Mouse (Mus musculus) intestine, embryonic 16.5 days (tissue): Measurements from ENCODE around the gene Kcnc4. TPM values are rescaled to one million over a fixed set of nuclear protein-coding genes. Genes with fewer than 3 reads are reported as not detected.

Source experiments
- ATAC-seq: fragments of 200-750 bp; cut with Nextera tagmentation; 2 replicates; pipeline ENCODE4 v1.8.0; 2017; ENCODE audit warnings: moderate TSS enrichment, moderate library complexity
- H3K27ac ChIP-seq: fragments of 300-500 bp; sonication (generic); 2 replicates; pipeline ENCODE4 v1.5.1; 2014; ENCODE audit warnings: mild to moderate bottlenecking, low read length
- H3K27me3 ChIP-seq: fragments of 300-500 bp; sonication (generic); replicated peaks from 2 replicates; pipeline ENCODE4 v1.6.1; 2014; ENCODE audit warnings: low read length, control low read depth, mixed read lengths; ENCODE audit not compliant: control insufficient read depth, insufficient read depth
- H3K36me3 ChIP-seq: fragments of 300-500 bp; sonication (generic); 2 replicates; pipeline ENCODE4 v1.6.1; 2014; ENCODE audit warnings: low read length, control low read depth; ENCODE audit not compliant: control insufficient read depth, insufficient read depth
- H3K4me1 ChIP-seq: fragments of 300-500 bp; sonication (generic); 2 replicates; pipeline ENCODE4 v1.6.1; 2014; ENCODE audit warnings: low read length, control low read depth, mixed read lengths; ENCODE audit not compliant: control insufficient read depth, insufficient read depth
- H3K4me2 ChIP-seq: fragments of 300-500 bp; sonication (generic); 2 replicates; pipeline ENCODE4 v1.6.1; 2014; ENCODE audit warnings: low read depth, low read length, control low read depth
- H3K4me3 ChIP-seq: fragments of 300-500 bp; sonication (generic); 2 replicates; pipeline ENCODE4 v1.5.1; 2014; ENCODE audit warnings: mild to moderate bottlenecking, low read length
- H3K9ac ChIP-seq: fragments of 300-500 bp; sonication (generic); 2 replicates; pipeline ENCODE4 v1.6.1; 2014; ENCODE audit warnings: low read depth, low read length
- H3K9me3 ChIP-seq: fragments of 300-500 bp; sonication (generic); 2 replicates; pipeline ENCODE4 v1.6.1; 2016; ENCODE audit warnings: low read length, control low read depth; ENCODE audit not compliant: control insufficient read depth
- WGBS: fragments of 180-500 bp; shearing (Covaris S2); extraction: QIAGEN DNeasy Blood & Tissue Kit; methylation state at CpG from one replicate; pipeline ENCODE4 v1.1.7; 2014; 5-methylcytosine and 5-hydroxymethylcytosine counted together
- polyA plus RNA-seq: library from polyadenylated mRNA; unstranded; fragments of >200 nt; fragmentation: Nextera tagmentation; extraction: Ambion mirVana; gene quantifications from 2 replicates; pipeline ENCODE4 v1.2.1, GENCODE M21; 2015

Gene Kcnc4
- polyA plus RNA-seq, 1 experiment from 2014 or later: not detected

- Histone ChIP-seq H3K9ac (no peak overlapping the region), H3K36me3 (0 out of 2 replicates have a peak, but pooled peaks cover 3% of the 10 kb centered on the region), H3K9me3 (0 out of 2 replicates have a peak, but pooled peaks cover 5% of the 10 kb centered on the region), H3K27me3 (no peaks in the 10 kb centered on the region), H3K4me2 (no peak overlapping the region), H3K27ac (no peak overlapping the region), H3K4me3 (no peak overlapping the region), H3K4me1 (peaks cover 8% of the 10 kb centered on the region; the same call in 1 of the 2 replicates)
- no peak for ATAC-seq
- WGBS: 72% methylated on average over 13 of the region's 13 CpGs
These were observed 36.9 kb upstream of the Kcnc4 start for GRCm38 (mm10) chr3:107496086-107496850.

GRCm38 (mm10) chr3:107495524-107495923, 36.2 kb upstream of the Kcnc4 start:
- ATAC-seq: no peak
- H3K9ac ChIP-seq: no peak overlapping the region
- 90% methylated on average over 6 of the region's 6 CpGs for WGBS

GRCm38 (mm10) chr3:107491459-107491858, 32.1 kb upstream of the Kcnc4 start:
- Histone ChIP-seq H3K4me2 (no peak overlapping the region), H3K9me3 (no peaks in the 10 kb centered on the region), H3K27ac (peak overlapping the region; percentile 47; the same call in 1 of the 2 replicates), H3K4me3 (no peak overlapping the region), H3K36me3 (no peaks in the 10 kb centered on the region), H3K27me3 (no peaks in the 10 kb centered on the region), H3K4me1 (peaks cover 10% of the 10 kb centered on the region; the same call in 1 of the 2 replicates), H3K9ac (no peak overlapping the region)
- WGBS: 24% methylated on average over 6 of the region's 6 CpGs
- peak; percentile 88 for ATAC-seq

More at GRCm38 (mm10) chr3:107495524-107495923, 36.2 kb upstream of the Kcnc4 start:
- no peak overlapping the region for H3K27ac ChIP-seq
- no peak overlapping the region for H3K4me2 ChIP-seq
- H3K27me3 ChIP-seq: no peaks in the 10 kb centered on the region
- H3K4me3 ChIP-seq: no peak overlapping the region
- 0 out of 2 replicates have a peak, but pooled peaks cover 5% of the 10 kb centered on the region for H3K9me3 ChIP-seq
- peaks cover 10% of the 10 kb centered on the region; the same call in 1 of the 2 replicates for H3K4me1 ChIP-seq
- 0 out of 2 replicates have a peak, but pooled peaks cover 3% of the 10 kb centered on the region for H3K36me3 ChIP-seq

- Histone ChIP-seq H3K9ac (no peak overlapping the region), H3K4me2 (no peak overlapping the region), H3K4me1 (peaks cover 10% of the 10 kb centered on the region; the same call in 1 of the 2 replicates), H3K4me3 (no peak overlapping the region), H3K36me3 (no peaks in the 10 kb centered on the region), H3K9me3 (no peaks in the 10 kb centered on the region), H3K27me3 (no peaks in the 10 kb centered on the region), H3K27ac (no peak overlapping the region)
- 32% methylated on average over 4 of the region's 4 CpGs for WGBS
- ATAC-seq: peak; percentile 59; the same call in 1 of the 2 replicates
These were observed 29.3 kb upstream of the Kcnc4 start for GRCm38 (mm10) chr3:107488637-107489036.

GRCm38 (mm10) chr3:107483290-107483689, 23.9 kb upstream of the Kcnc4 start:
- Histone ChIP-seq H3K9ac (no peak overlapping the region), H3K36me3 (no peaks in the 10 kb centered on the region), H3K27me3 (no peaks in the 10 kb centered on the region), H3K4me3 (no peak overlapping the region), H3K9me3 (no peaks in the 10 kb centered on the region), H3K27ac (no peak overlapping the region), H3K4me1 (no peaks in the 10 kb centered on the region), H3K4me2 (no peak overlapping the region)
- no peak for ATAC-seq
- 41% methylated on average over 11 of the region's 11 CpGs for WGBS

- no peak for ATAC-seq
- Histone ChIP-seq H3K4me3 (no peak overlapping the region), H3K4me2 (no peak overlapping the region), H3K27ac (no peak overlapping the region), H3K27me3 (no peaks in the 10 kb centered on the region), H3K9ac (no peak overlapping the region), H3K4me1 (no peaks in the 10 kb centered on the region), H3K36me3 (no peaks in the 10 kb centered on the region), H3K9me3 (no peaks in the 10 kb centered on the region)
- 43% methylated on average over 3 of the region's 3 CpGs for WGBS
These were observed 21.3 kb upstream of the Kcnc4 start for GRCm38 (mm10) chr3:107480660-107481059.

GRCm38 (mm10) chr3:107472198-107472597, 12.8 kb upstream of the Kcnc4 start:
- 35% methylated on average over 6 of the region's 6 CpGs for WGBS
- no peak overlapping the region for H3K4me3 ChIP-seq
- peak; percentile 62; the same call in 1 of the 2 replicates for ATAC-seq

GRCm38 (mm10) chr3:107469059-107469458, 9.7 kb upstream of the Kcnc4 start:
- H3K4me2 ChIP-seq: no peak overlapping the region
- no peak for ATAC-seq

More at GRCm38 (mm10) chr3:107472198-107472597, 12.8 kb upstream of the Kcnc4 start:
- no peak overlapping the region for H3K27ac ChIP-seq
- H3K4me1 ChIP-seq: no peaks in the 10 kb centered on the region
- H3K9me3 ChIP-seq: no peaks in the 10 kb centered on the region
- H3K36me3 ChIP-seq: no peaks in the 10 kb centered on the region
- H3K4me2 ChIP-seq: no peak overlapping the region
- no peaks in the 10 kb centered on the region; the same call in 1 of the 2 replicates for H3K27me3 ChIP-seq
- H3K9ac ChIP-seq: no peak overlapping the region

GRCm38 (mm10) chr3:107468106-107468505, 8.8 kb upstream of the Kcnc4 start:
- ATAC-seq: no peak
- Histone ChIP-seq H3K27ac (no peak overlapping the region), H3K27me3 (peaks cover 1% of the 10 kb centered on the region; the same call in 1 of the 2 replicates), H3K36me3 (no peaks in the 10 kb centered on the region), H3K4me1 (no peaks in the 10 kb centered on the region), H3K9ac (no peak overlapping the region), H3K4me2 (no peak overlapping the region), H3K9me3 (no peaks in the 10 kb centered on the region), H3K4me3 (no peak overlapping the region)
- WGBS: 87% methylated on average over 11 of the region's 11 CpGs

More at GRCm38 (mm10) chr3:107469059-107469458, 9.7 kb upstream of the Kcnc4 start:
- no peak overlapping the region for H3K9ac ChIP-seq
- WGBS: 83% methylated on average over 4 of the region's 4 CpGs
- no peaks in the 10 kb centered on the region for H3K4me1 ChIP-seq
- no peaks in the 10 kb centered on the region for H3K36me3 ChIP-seq
- H3K27ac ChIP-seq: no peak overlapping the region
- no peak overlapping the region for H3K4me3 ChIP-seq
- H3K9me3 ChIP-seq: no peaks in the 10 kb centered on the region
- no peaks in the 10 kb centered on the region; the same call in 1 of the 2 replicates for H3K27me3 ChIP-seq
